Mouse (Mus musculus) brain, embryonic 14.5 days (tissue): ENCODE measurements around the gene Slc43a2. TPM values are rescaled to one million over a fixed set of nuclear protein-coding genes. Genes with fewer than 3 reads are reported as not detected.

ENCODE experiments used
- DNase-seq: peaks from one replicate; pipeline ENCODE4 v3.0.0-alpha.2; 2011; ENCODE audit warnings: low read depth
- CTCF ChIP-seq: fragments of 200-500 bp; IDR thresholded peaks from 2 replicates; pipeline ENCODE4 v1.5.1; 2012; ENCODE audit warnings: inconsistent platforms, mild to moderate bottlenecking, moderate library complexity, borderline replicate concordance; ENCODE audit not compliant: insufficient read depth, insufficient read length; ENCODE audit errors: extremely low read depth
- POLR2A ChIP-seq: fragments of 200-500 bp; IDR thresholded peaks from 2 replicates; pipeline ENCODE4 v1.6.1; 2012; ENCODE audit warnings: mild to moderate bottlenecking, inconsistent platforms, borderline replicate concordance; ENCODE audit not compliant: poor library complexity, insufficient read depth, insufficient read length, severe bottlenecking; ENCODE audit errors: extremely low read depth
- polyA plus RNA-seq: library from polyadenylated mRNA; depleted of rRNA; stranded (reverse); fragments of >200 nt; gene quantifications from 2 replicates; pipeline ENCODE4 v1.2.3, GENCODE M21; 2012; rRNA removed

Gene Slc43a2
- polyA plus RNA-seq, 1 experiment, result 32.4 TPM

DNA sequence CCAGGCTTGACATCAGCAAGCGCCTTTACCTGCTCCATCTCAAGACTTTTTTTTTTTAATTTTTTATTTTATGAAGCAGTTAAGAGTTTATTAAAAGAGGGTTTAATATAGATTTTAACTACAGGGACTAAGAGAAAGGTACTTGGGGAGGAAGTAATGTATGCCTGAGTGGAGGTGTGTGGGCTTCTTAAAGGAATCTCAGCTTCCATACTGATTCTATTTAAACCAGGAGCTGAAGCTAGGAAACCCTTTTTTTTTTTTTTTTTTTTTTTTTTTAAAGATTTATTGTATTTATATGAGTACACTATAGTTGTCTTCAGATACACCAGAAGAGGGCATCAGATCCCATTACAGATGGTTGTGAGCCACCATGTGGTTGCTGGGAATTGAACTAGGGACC, 83.3 kb downstream of the Slc43a2 start:
- TF ChIP-seq POLR2A (no peak), CTCF (no peak)
- DNase-seq, result no peak

DNA sequence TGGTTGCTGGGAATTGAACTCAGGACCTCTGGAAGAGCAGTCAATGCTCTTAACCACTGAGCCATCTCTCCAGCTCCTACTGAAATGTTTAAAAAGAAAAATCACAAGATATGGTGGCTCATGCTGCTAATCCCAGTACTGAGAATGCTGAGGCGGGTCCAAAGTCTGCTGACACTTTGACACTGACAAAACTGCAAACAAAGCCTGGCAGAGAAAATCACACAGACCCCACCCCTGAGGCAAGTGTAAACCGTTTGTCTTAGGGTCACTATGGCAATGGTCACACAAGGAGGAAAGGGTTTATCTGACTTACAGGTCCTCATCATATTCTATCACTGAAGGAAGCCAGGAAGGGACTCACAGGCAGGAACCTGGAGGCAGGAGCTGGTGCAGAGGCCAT, 84.1 kb downstream of the Slc43a2 start:
- no peak for TF ChIP-seq CTCF
- TF ChIP-seq POLR2A, result no peak
- no peak for DNase-seq

DNA sequence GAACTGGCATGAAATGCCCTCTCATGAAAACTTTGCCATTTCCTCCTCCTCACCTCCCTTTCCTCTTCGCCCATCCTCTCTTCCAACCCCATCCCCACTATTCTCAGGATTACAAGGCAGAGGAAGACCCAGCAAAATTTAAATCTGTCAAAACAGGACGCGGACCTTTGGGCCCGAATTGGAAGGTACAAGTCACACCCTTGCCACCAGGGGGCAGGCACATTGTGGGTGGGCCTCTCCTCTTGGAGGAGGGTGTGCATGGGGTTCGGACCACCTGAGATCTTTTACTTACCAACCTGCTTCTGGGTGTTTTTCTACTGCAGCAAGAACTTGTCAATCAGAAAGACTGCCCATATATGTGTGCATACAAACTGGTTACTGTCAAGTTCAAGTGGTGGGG, 87.6 kb downstream of the Slc43a2 start:
- DNase-seq, result no peak
- TF ChIP-seq CTCF (peak; percentile 38; the same call in 1 of the 2 replicates), POLR2A (no peak)

DNA sequence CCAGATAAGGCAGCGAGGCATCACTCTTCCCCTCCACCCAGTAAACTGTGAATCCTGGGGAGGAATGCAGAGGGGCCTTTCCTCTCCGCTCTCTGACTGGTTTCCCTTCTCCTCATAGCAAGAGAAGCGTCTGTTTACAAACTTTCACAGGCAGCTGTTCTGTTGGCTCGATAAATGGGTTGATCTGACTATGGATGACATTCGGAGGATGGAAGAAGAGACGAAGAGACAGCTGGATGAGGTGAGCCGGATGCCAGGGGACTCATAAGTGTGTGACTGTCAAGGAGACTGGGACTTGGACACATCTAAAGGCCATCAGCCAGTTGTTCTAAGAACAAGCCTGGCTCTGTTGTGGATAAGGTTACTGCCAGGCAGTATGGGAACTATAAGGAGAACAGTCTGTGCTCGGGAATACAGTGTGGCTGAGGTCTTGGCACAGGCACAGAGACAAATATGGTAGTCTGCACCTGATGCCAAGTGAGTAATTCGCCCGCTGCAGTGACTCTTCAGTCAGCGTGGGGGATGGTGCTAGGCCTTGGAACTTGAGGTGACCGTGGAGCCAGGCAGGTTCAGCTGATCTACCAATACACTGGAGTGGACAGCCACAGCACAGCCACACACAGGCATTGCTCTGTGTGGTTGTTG, 88.8 kb downstream of the Slc43a2 start:
- peak; percentile 30 for DNase-seq
- TF ChIP-seq POLR2A, result no peak
- no peak for TF ChIP-seq CTCF

DNA sequence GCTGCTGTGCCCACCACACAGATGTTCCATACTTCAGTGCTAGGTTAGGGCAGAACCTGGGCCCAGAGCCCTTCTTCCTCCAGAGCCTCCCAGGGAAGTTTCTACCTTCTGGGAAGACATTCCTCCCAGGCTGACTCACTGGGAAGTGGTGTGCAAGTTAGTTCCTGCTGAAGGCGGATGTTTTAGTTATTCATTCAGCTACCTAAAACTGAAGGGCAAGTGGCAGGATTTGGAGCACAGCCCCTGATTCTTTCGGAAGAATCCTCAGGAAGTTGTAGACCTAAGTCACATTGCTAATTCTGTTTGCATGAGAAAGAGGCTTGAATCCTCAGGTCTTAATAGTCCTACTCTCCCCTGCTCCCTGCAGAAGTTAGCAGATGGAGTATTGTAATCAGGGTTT, 89.9 kb downstream of the Slc43a2 start:
- TF ChIP-seq POLR2A (no peak), CTCF (no peak)

DNA sequence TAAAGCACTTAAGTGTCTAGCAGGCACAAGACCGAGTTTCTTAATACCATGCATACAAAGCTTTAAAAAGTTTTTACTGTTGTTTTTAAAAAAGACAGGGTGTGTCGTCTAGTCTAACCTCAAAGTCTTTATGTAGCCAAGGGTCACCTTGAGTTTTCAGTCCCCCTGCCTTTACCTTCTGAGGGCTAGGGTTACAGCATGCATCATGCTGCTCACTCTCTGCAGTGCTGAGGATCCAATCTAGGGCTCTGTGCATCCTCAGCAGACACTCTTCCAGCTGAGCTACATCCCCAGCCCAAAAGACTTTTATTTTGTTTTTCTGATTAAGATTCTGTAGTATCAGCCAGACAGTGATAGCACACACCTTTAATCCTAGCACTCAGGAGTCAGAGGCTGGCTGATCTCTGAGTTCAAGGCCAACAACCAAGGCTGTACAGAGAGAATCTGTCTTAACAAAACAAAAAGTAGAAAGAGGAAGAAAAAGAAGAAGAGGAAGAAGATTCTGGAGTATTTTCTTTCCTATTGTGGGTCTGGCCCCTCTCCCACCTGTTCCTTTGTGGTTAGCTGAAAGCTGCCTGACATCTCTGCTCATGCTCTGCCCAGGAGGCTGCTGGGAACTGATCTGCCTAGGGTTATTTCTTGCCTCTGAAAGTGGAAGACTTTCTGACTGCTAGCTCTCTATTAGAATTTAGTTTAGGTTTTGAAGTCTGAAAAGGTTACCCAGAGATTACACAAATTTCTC, 91.3 kb downstream of the Slc43a2 start:
- DNase-seq, result no peak
- TF ChIP-seq POLR2A, result no peak
- TF ChIP-seq CTCF, result no peak

More for the DNA sequence above, 89.9 kb downstream of the Slc43a2 start:
- DNase-seq, result no peak

DNA sequence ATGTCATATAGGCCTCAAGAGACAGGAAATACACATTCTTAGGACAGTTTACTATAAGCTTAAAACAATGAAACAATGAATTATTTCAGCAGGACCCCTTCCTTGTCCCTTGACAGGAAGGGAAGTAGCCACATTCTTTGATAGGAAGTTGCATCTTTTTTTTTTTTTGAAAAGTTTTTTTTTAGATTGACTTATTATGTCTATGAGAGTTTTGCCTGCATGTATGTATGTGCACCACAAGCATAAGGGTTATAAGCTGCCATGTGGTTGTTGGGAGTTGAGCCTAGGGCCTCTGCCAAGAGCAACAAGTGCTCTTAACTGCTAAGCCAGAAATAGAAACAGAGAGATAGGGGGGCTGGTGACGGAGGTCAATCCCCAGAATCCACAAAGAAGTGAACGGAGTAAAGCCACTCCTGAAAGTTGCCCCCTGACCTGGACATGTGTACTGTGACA, 92.6 kb downstream of the Slc43a2 start:
- DNase-seq, result peak; percentile 17
- TF ChIP-seq CTCF, result no peak
- no peak for TF ChIP-seq POLR2A

DNA sequence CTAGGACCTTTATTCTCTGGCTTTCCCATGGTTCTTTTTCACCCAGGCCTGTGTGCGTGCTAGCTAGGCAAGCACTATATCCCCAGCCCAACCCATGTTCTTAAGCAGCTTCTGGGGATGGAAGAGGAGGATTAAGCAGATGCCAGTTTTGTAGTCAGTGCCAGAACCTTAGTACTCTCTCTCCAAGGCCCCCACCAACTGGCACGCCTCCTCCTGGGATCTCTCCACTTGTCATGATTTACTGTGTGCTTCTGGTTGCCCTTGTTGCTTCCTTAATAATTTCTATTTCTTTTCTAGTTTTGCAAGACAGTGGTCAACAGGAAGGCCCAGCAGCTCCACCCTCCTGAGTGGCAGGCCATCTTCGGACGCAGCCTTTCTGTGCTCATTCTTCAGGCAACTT, 94.3 kb downstream of the Slc43a2 start:
- TF ChIP-seq CTCF (no peak), POLR2A (no peak)
- peak; percentile 36 for DNase-seq

Other genes with a start within 250 kb of the Slc43a2 start
- gene Rpa1, start 183.4 kb upstream of the Slc43a2 start, polyA plus RNA-seq, result 49.2 and 53.3 TPM in 2 replicates
- gene Smyd4, start 183.3 kb upstream of the Slc43a2 start, polyA plus RNA-seq, result 9.0 and 9.9 TPM in 2 replicates
- gene Serpinf1, start 109.0 kb upstream of the Slc43a2 start, polyA plus RNA-seq, result 10.3 and 34.7 TPM in 2 replicates
- 0.21 and 0.25 TPM in 2 replicates for gene Serpinf2, start 92.1 kb upstream of the Slc43a2 start, polyA plus RNA-seq
- gene Wdr81, start 77.0 kb upstream of the Slc43a2 start, polyA plus RNA-seq, result 9.2 and 13.4 TPM in 2 replicates
- gene Tlcd2, start 70.0 kb upstream of the Slc43a2 start, polyA plus RNA-seq, result 1.5 and 1.6 TPM in 2 replicates
- 144 and 156 TPM in 2 replicates for gene Prpf8, start 44.9 kb upstream of the Slc43a2 start, polyA plus RNA-seq
- 1.0 and 1.5 TPM in 2 replicates for gene Rilp, start 21.6 kb upstream of the Slc43a2 start, polyA plus RNA-seq
- gene Scarf1, start 18.2 kb upstream of the Slc43a2 start, polyA plus RNA-seq, result 5.3 and 5.9 TPM in 2 replicates
- gene Pitpna, start 56.4 kb downstream of the Slc43a2 start, polyA plus RNA-seq, result 109 and 130 TPM in 2 replicates
- 53.7 and 63.8 TPM in 2 replicates for gene Inpp5k, start 99.3 kb downstream of the Slc43a2 start, polyA plus RNA-seq
- gene Myo1c, start 118.8 kb downstream of the Slc43a2 start, polyA plus RNA-seq, result 12.2 and 14.1 TPM in 2 replicates
- gene Crk, start 147.6 kb downstream of the Slc43a2 start, polyA plus RNA-seq, result 86.9 and 91.0 TPM in 2 replicates
- gene Ywhae, start 201.2 kb downstream of the Slc43a2 start, polyA plus RNA-seq, result 994 and 1,239 TPM in 2 replicates